Mouse (Mus musculus): ENCODE measurements around the gene Tsku.

- no peak for TF ChIP-seq GATA1 (IDR thresholded peaks at IDR 0.05; ENCODE audit: low read length)
- no peak for TF ChIP-seq TAL1 (IDR thresholded peaks at IDR 0.05; ENCODE audit: low read length)
Observed at GRCm38 (mm10) chr7:98333507-98333906, 27.6 kb downstream of the Tsku start.

All from erythroblast, embryonic 14.5 days (primary cell).